Mouse (Mus musculus) urinary bladder, adult 18-20 months (tissue): Measurements from ENCODE around the gene Tepp.

Experiments used
- DNase-seq, 2 experiments: peaks; one replicate each; pipeline ENCODE4 v3.0.0; 2022; ENCODE audit warnings: low spot score in 2 of 2, mixed read lengths in 2 of 2

The Tepp gene

DNA sequence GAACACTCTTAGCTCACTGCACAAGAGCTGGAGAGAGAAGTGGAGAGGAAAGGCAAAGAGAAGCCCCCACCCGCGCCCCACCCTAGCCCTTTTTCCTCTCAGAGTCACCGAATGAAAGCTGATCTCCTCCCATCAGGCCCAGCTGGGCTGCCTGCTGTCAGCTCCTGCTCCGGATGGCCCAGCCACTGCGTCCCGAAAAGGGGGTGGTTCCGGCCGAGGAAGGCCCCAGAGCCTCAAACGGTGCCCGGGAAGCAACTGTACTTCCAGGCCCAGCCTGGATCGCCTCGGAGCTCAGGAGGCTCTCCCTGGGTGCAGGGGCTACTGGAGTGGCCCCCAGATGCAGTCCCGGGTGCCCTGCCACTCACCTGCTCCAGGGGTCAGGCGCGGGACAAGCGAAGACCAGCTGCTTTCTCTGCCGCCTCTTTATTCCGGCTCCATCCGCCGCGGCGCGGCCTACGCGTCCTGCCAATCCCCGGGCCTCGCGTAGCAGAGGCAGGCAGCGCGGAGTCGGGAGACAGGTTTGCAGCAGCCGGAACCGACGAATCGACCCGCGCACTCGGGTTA, 20.9 kb downstream of the Tepp start:
- DNase-seq: peak in 1 of 2 experiments; percentile 46

DNA sequence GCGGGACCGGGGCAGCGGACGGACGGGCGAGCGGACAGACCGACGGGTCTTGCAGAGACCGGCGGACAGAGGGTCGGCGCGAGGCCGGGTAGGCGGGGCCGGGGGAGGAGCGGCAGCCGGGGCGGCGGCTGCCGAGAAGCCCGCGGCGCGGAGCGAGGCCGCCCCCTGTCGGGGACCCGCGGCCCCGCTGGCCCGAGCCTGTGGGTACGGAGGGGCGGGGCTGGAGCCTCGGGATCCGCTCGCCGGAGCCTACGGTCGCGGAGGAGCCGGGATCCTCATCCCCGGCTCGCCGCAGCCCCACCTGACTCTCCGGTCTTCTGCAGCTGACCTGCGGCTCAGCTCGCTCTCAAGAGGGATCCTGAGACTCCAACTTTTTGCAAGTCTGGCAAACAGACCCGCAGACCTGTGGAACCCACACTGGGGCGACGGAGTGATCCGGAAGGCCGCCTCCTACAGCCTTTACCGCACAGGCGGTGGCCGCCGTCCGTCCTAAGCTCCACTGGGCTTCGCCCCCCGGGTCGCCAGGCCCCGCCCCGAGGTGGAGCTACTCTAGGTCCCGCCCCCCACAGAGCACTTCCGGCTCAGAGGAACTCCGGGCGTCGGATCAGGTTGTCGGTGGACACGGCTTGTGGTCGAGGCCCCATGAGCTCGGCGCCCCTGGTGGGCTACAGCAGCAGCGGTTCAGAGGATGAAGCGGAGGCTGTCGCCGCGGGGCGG, 21.5 kb downstream of the Tepp start, which contains the start of the genes Zfp319 and Usb1:
Zfp319 (minus strand) TSS at position 231 of the 717 bp plus-strand sequence.
Usb1 (plus strand) TSS at position 565 of the 717 bp plus-strand sequence.
- peak; percentile 89 to 95 for DNase-seq

DNA sequence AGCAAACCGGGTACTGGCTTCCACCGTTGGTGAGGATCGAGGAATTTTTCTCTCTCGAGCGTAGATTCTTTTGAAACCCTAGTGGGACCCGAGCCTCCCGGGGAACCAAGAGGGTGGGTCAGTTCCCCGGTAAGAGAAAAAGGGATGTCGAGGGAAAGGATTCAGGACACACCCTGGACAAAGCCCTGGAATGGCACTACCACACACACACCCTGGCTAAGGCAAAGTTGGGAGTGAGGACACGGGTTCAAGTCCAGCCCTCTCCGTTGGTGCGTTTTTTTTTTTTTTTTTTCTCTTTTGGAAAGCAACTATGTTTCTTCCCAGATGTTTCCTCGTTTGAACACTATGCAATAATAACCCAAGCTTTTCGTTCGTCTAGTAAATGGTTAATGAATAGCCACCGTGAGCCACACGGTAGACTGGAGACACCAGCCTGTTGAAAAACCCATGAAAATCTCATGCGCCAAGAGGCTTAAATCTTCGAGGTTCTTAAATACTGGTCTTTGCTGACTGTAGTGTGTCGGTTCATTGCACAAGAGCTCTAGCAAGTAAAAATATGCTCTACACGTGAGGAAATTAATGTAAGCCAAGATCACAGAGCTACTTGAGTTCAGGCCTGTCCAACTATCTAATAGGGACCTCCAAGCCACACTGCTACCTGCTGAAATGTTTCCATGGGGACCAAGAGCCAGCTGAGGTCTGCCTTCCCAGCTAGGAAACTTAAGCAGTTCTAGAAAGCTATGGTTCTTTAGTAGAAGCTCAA, 22.3 kb downstream of the Tepp start:
- no peak for DNase-seq

DNA sequence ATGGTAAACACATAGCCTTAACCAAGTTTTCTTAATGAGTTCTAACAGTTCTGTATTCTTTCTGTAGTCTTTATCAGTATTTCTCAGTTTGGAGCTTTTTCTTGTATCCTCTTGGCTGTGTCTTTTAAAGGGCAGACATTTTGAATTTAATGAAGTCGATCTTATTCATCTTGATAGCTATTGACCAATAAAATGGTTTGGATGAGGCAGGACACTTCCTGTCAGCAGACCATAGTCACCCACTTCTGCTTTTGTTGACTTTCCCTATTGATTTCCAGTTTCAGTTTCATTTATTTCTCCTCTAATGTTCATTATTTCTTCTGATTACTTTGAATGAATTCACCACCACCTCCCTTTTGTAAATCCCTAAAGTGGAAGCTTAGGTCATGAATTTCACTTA, 25.3 kb downstream of the Tepp start:
- DNase-seq: no peak

DNA sequence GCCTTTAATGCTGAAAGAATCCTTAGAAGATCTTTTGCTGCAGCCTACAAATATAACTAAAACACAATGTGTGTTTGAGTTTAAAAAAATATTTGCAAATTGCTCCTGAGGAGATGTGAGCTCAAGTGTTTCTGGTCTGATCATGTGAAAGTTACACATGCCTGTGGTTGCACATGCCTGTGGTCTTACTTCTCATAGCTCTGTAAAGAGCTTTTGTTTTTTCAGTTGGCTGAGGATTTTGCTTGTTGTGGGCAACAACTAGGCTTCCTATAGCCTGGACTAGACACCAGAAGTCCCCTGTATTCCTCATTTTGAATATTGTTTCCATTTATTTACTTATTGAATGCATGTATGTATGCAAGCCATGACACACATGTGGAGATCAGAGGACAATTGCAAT, 26.0 kb downstream of the Tepp start:
- DNase-seq: no peak

DNA sequence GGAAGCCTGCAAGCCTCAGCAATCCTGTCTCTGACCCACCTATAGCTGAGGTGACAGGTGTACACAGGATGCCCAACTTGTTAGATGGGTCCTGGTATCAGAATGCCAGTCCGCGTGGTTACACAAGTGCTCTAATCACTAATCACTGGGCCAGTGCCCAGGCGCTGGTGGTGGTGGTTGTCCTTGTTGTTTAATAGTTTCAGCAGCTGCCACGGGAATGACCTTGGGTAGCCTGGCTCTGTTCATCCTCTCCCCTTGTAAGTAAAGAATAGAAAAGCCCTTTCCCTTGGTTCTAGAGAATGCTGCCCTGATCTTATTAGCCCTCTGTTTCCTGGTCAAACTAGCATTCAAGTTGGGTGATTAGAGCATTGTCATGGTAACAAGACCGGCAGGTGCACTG, 31.4 kb downstream of the Tepp start:
- peak in 1 of 2 experiments; percentile 42 for DNase-seq

DNA sequence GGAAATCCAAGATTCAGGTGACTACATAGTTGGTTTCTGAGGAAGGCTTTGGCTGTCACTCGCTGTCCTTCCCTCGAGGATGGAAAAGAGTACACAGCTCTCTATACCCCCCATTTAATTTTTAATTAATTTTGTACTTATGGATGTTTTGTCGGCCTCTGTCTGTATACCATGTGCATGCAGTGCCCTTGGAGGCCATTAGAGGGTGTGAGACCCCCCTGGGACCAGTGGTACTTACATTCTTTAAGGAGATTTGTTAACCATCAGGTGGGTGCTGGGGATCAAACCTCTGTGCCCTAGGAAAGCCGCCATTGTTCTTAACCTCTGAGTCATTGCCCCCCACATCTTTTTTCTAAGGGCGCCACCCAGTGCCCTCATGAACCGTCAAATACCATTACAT, 34.3 kb downstream of the Tepp start:
- DNase-seq: no peak

DNA sequence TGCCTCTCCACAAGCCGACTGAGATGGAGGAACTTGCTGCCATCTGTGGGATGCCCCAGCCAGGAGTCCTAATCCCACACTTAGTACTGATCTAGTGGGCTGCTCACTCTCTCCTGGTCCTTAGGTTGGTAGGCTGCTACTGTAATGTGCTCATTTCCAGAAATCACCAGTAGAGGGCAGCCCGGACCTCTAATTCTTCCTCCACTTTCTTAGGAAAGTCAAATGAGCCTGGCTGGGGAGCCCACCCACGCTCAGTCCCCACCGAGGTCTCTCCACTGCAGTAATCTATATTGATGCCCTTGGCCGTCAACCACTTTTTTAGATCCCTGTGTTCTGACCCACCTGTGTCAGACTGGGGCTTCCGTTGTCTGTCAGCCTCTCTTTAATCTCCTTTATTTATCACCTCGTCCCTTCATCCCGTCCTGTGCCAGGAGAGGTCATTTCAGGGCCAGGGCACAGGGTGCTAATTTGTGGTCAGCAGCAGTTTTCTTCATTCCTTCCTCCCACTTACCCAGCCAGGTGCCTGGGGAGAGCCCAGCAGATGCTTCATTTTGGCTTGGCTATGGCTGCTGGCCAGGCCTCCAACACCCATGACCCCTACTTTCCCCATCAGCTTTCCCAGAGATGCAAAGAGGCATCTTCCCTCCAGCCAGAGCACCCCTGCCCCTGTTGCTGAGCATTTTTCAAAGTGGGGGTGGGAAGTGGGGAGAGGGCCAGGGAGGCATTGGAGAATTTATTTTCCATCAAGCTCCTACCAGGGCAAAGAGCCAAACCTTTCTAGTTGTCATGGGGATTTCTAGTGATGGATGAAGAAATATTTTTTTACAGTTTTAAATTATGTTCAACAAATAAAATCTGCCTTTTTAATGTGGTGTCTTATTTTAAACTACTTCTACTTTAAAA, 36.5 kb downstream of the Tepp start:
- DNase-seq: peak in 1 of 2 experiments; percentile 45

DNA sequence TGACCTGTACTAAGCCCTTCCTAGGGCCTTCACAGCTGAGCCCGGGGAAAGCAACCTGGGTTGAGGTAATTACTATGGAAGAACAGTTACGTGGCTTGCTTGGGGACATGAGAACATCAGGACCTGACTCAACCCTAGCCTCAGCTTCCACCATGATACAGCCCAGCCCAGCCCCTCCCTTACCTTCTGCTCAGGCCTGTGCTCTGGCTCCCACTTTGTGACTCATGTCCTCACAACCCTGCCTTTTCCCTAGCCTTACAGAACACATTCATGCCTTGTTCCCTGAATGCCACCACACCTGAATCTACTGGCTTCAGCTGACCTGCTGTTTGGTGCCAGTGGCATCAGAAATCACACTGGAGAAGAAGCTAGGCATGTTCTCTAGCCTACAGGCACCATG, 38.0 kb downstream of the Tepp start:
- DNase-seq: no peak

DNA sequence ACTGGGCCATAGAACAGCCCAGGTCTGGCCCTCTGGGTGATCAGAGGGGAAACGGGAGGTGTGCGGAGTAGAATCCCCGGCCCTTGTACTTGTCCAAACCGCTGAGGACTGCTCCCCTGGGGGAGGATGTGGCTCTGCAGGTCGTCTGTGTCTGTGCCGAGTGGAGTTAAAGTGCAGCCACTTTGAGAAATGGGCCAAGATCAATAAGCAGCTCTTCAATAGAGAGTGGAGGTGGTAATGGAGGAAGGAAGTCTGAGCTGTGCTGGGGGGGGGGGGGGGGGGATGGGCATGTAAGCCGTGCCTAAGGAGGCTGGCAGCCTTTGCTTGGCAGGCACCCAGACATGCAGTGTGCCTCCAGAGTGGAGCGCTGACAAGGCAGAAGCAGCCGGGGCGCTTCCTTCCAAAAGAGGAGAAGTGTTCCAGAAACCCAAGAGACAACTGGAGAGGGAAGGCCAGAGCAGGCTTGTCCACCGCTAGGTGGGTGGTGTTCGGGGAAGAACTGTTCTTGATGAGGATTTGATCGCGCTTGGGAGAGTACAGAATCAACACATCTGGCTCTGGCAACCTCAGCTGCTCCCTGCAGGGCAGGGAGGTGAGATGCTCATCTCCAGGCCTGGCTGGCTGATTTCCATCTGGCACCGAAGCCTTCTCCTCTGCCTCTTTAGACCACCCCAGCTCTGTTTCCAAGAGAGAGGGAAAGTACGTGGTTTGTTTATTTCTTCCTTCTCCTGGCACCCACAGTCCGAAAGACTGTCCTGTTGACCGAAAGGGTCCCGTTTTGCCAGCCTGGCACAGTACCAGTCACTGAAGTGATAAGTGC, 38.7 kb downstream of the Tepp start:
- no peak for DNase-seq

DNA sequence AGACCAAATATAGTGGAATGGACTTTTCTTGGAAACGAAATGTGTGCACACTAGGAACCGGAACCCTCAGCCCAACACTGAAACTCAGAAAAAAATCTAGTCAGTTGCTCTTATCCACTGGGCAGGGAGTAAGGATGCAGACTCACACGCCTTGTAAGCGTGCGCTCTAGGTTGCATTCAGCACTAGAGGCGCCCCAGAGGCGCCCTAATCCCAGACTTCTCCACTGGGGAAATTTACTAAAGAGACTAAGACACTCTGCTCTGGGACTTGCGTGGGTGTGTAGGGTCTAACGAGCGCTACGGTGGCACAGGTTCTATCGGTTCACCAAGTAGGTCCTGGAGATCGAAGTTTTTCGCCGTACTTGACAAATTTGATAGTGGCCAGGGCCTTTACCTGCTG, 41.1 kb downstream of the Tepp start:
- DNase-seq: no peak

DNA sequence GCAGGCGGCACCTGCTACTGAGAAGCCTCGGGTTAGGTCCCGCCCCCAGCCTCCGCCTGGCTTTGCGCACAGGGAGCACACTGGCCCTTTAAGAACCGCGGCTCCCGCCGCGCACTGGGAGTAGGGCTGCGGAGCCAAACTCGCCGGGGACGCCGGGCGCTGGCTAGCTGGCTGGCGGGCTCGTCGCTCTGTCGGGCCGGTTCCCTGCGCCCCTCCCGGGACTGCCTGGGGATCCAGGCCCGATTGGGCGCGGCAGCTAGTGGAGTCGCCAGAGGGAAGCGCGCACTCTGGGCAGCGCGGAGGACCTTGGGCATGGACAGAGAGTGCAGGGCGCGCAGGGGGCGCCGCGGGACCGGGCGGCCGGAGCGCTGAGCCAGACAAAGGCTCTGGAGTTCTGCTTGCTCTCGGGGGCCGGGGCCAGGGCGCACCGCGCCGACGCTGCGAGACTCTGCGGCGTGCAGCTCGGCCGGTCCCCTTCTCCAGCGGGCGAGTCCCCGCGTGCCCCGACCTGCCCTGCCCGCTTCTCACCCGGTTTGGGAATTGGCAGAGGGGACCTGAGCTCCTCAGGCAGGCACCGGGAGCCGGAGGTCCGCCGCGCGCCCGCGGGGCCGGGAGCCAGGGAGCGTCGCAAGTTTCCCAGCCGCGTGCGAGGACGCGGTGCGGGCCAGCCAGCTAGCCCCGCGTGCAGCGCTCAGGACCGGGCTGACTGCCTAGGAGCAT, 41.9 kb downstream of the Tepp start, which contains the start of gene Mmp15:
Mmp15 (plus strand) TSS at position 118 of the 720 bp plus-strand sequence.
- peak; percentile 71 to 77 for DNase-seq

DNA sequence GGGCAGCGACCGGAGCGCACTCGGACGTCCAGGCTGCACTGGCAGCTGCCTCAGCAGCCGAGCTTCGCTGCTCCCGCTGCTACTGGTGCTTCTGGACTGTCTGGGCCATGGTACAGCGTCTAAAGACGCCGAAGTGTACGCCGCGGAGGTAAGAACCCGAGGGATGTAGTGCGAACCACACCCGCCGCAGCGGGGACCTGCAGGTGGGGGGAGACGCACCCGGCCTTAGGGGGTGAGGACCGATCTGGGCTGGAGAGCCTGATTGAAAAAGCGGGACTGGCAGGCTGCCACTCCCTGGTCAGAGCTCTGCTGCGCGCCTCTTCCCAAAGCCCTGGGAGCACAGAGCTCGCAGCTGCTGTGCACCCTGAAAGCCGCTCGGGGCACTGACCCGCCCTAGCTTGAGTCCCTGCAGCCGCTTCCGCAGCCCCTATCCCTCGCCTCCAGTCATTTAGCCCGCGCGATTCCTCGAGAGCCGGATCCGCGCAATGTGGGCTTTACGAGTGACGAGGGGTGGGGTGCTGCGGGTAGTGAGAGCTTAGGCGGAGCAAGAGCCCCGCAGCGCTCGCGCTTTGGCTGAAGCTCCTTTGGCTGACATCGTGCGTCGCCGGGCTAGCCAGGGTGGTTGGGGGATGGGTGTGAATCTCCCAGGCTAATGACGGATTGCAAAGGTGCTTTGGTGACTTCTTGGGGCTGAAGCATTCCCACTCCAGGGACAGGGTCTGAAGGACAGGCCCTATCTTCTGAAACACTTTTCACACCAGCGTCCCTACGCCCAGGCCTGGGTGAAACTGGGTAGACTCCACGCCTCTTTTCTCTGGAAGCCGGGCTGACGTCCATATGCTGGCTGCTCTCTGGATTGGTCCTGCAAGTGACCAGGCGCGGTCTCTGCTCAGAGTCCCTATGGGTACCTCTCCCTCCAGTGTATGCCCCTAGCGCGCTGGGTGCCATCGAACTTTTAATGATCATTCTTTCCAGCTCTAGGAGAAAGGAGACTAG, 42.8 kb downstream of the Tepp start:
- DNase-seq: peak in 1 of 2 experiments; percentile 56

DNA sequence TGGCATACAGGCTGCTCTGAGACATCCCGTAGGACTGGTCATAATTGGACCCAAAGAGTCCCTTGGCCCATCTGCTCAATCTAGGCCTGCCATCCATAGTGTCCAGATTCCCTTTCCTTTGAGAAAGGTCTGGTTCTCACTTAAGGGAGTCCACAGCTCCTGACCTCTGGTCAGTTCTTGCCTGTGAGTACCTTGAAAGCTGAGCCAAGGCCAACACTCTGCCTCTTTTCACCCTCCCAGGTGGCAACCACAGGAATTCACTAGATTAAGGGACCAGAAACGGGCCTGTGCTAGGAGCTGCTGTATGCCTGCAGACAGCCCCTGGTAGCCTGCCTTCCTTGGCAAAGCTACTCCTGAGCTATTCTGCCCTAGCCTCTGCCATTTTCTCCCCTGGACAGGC, 44.2 kb downstream of the Tepp start:
- no peak for DNase-seq

DNA sequence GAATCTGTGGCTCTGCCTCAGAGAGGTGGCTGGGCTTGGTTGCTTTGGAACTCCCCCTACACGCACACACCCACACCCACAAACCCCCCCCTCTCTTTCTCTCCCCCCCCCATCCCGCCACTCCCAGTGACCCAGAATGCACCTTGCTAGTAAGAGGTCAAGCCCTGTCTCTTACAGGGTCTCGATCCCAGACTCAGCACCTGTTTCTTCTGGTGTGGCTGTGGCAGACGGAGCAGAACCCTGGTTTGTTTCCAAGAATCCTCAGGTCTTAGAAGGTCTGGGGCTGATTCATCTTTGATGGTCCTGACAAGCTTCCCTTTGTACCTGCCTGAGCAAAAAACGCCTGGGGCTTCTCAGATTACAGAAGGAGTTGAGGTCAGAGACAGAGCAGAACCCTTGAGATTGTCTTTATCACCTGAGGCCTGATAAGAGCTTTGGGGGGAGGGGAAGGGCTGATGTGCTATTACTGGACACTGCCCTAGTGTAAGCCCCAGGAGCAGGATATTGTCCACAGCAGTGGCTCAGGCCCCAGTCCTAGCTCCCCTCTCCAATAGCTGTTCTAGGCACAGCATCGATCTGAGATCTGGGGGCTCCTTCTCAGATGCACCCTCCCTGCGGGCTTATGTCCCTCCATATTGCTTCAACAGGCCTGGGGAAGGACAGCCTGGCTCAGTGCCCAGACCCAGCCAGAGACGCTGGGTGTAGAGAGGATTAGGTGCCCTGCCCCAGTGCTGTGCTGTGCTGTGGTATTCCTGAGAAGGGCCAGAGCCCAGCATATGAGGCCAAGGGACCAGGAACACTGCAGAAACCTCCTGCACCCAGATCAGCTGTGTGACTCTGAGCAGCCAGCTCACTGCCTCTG, 48.4 kb downstream of the Tepp start:
- DNase-seq: peak in 1 of 2 experiments; percentile 41

DNA sequence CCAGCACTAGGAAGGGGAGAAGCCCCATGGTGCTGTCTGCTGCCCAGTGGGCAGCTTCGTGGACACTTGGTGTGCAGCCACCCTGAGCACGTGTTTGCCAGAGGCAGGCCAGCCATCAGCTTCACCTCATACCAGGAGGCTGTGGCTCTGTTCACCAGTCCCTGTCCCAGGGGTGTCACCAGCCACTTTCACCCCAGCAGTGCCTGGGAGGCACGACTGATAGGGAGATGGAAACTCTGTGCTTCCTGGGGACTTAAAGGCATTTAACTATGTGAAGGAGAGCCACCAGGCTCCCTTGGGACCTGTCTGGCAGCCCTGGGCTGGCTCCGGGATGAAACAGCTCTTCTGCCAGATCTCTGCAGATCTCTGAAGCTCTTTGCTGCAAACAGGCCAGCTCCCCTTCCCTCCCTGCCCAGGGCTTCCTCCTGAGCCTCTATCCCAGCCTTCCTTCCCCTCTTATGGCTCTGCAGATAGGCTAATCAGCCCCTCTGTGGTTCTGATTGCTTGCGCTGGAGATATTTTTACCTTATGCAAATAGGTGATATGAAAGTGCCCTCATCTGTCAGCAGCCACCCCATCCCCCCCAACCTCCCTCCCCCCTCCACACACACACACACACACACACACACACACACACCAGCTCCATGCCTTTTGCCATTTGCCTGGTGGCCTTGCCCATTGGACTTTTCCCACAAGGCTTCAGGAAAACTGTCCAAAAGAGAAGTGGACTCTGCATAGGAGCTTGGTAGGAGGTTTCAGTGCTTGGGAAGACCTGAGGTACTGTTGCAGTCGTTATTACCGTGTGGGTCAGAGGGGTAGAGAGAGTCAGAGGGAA, 50.0 kb downstream of the Tepp start:
- DNase-seq: no peak

DNA sequence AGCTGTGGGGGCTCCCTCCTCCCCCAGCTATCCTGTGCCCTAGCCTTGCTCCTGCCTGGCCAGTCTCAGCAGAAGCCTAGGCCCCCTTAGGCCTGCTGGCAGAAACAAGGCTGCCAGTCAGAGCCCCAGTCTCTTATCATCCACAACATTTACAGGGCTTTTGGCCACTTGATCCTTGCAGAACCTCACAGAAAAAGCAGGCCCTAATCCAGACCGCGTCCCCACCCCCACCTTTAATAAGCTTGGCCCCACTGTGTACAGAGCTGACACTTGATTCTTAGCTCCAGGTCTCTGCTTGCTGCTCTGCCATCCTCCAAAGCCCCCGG, 50.6 kb downstream of the Tepp start:
- DNase-seq: no peak
